Mouse (Mus musculus) liver, embryonic 16.5 days (tissue): ENCODE measurements around the gene Gtf2ird2. TPM values are rescaled to one million over a fixed set of nuclear protein-coding genes. Genes with fewer than 3 reads are reported as not detected.
A peak's percentile ranks its signal among the peaks of the same experiment; 100 is the strongest.

ENCODE experiments used
- ATAC-seq: fragments of 200-750 bp; cut with Nextera tagmentation; 2 replicates; pipeline ENCODE4 v1.8.0; 2017; ENCODE audit warnings: low read depth, mild to moderate bottlenecking, moderate number of reproducible peaks, moderate library complexity
- H3K27ac ChIP-seq: fragments of 300-500 bp; sonication (generic); 2 replicates; pipeline ENCODE4 v1.5.1; 2014; ENCODE audit warnings: mild to moderate bottlenecking, low read length
- H3K27me3 ChIP-seq: fragments of 300-500 bp; sonication (generic); 2 replicates; pipeline ENCODE4 v1.6.1; 2014; ENCODE audit warnings: low read depth, low read length, mixed read lengths; ENCODE audit not compliant: control insufficient read depth, insufficient read depth
- H3K36me3 ChIP-seq: fragments of 300-500 bp; sonication (generic); 2 replicates; pipeline ENCODE4 v1.6.1; 2014; ENCODE audit warnings: mild to moderate bottlenecking; ENCODE audit not compliant: control insufficient read depth, insufficient read depth
- H3K4me1 ChIP-seq: fragments of 300-500 bp; sonication (generic); 2 replicates; pipeline ENCODE4 v1.6.1; 2014; ENCODE audit warnings: low read depth, low read length, mixed read lengths; ENCODE audit not compliant: control insufficient read depth
- H3K4me2 ChIP-seq: fragments of 300-500 bp; sonication (generic); 2 replicates; pipeline ENCODE4 v1.6.1; 2014; ENCODE audit warnings: low read depth, low read length, mixed read lengths
- H3K4me3 ChIP-seq: fragments of 300-500 bp; sonication (generic); 2 replicates; pipeline ENCODE4 v1.5.1; 2014; ENCODE audit warnings: low read depth, mild to moderate bottlenecking, low read length
- H3K9ac ChIP-seq: fragments of 300-500 bp; sonication (generic); 2 replicates; pipeline ENCODE4 v1.6.1; 2014; ENCODE audit warnings: low read depth, low read length
- H3K9me3 ChIP-seq: fragments of 300-500 bp; sonication (generic); replicated peaks from 2 replicates; pipeline ENCODE4 v1.6.1; 2016; ENCODE audit warnings: low read length; ENCODE audit not compliant: control insufficient read depth
- WGBS: fragments of 180-500 bp; shearing (Covaris S2); extraction: QIAGEN DNeasy Blood & Tissue Kit; methylation state at CpG from one replicate; pipeline ENCODE4 v1.1.7; 2014; ENCODE audit not compliant: insufficient replicate concordance; 5-methylcytosine and 5-hydroxymethylcytosine counted together
- polyA plus RNA-seq: library from polyadenylated mRNA; unstranded; fragments of >200 nt; fragmentation: Nextera tagmentation; extraction: Ambion mirVana; gene quantifications from 2 replicates; pipeline ENCODE4 v1.2.1, GENCODE M21; 2015

Gene Gtf2ird2
- polyA plus RNA-seq, 1 experiment from 2014 or later: 1.8 TPM

GRCm38 (mm10) chr5:134193664-134194063 is 9.8 kb downstream of the Gtf2ird2 start:
- no peaks in the 10 kb centered on the region for H3K27me3 ChIP-seq
- H3K4me3 ChIP-seq: no peak overlapping the region
- H3K36me3 ChIP-seq: no peaks in the 10 kb centered on the region
- WGBS: 72% methylated on average over 8 of the region's 8 CpGs
- no peaks in the 10 kb centered on the region for H3K4me1 ChIP-seq
- no peak for ATAC-seq
- H3K9ac ChIP-seq: no peak overlapping the region
- no peaks in the 10 kb centered on the region for H3K9me3 ChIP-seq
- H3K27ac ChIP-seq: no peak overlapping the region
- no peak overlapping the region for H3K4me2 ChIP-seq

GRCm38 (mm10) chr5:134206721-134207120 is 22.9 kb downstream of the Gtf2ird2 start:
- no peak overlapping the region for H3K4me2 ChIP-seq

GRCm38 (mm10) chr5:134209931-134210554 is 26.2 kb downstream of the Gtf2ird2 start:
- Histone ChIP-seq H3K4me1 (peaks cover 10% of the 10 kb centered on the region), H3K27me3 (no peaks in the 10 kb centered on the region), H3K9ac (no peak overlapping the region), H3K36me3 (no peaks in the 10 kb centered on the region), H3K4me3 (no peak overlapping the region), H3K27ac (peak overlapping the region; percentile 61), H3K9me3 (no peaks in the 10 kb centered on the region), H3K4me2 (no peak overlapping the region)
- WGBS: 36% methylated on average over 11 of the region's 11 CpGs
- peak; percentile 81 for ATAC-seq

More at GRCm38 (mm10) chr5:134206721-134207120, 22.9 kb downstream of the Gtf2ird2 start:
- WGBS: 40% methylated on average over 10 of the region's 10 CpGs
- Histone ChIP-seq H3K9ac (no peak overlapping the region), H3K4me3 (no peak overlapping the region), H3K27ac (no peak overlapping the region), H3K36me3 (no peaks in the 10 kb centered on the region), H3K4me1 (peaks cover 10% of the 10 kb centered on the region), H3K27me3 (no peaks in the 10 kb centered on the region), H3K9me3 (no peaks in the 10 kb centered on the region)
- ATAC-seq: no peak

GRCm38 (mm10) chr5:134214021-134214806 is 30.4 kb downstream of the Gtf2ird2 start:
- H3K9ac ChIP-seq: no peak overlapping the region
- H3K4me3 ChIP-seq: no peak overlapping the region
- peaks cover 10% of the 10 kb centered on the region for H3K4me1 ChIP-seq
- no peaks in the 10 kb centered on the region for H3K9me3 ChIP-seq
- WGBS: 24% methylated on average over 12 of the region's 12 CpGs
- H3K4me2 ChIP-seq: no peak overlapping the region
- no peak for ATAC-seq
- peak overlapping the region; percentile 22; the same call in 1 of the 2 replicates for H3K27ac ChIP-seq
- no peaks in the 10 kb centered on the region for H3K27me3 ChIP-seq
- no peaks in the 10 kb centered on the region for H3K36me3 ChIP-seq

GRCm38 (mm10) chr5:134217900-134218299 is 34.1 kb downstream of the Gtf2ird2 start:
- no peak overlapping the region for H3K27ac ChIP-seq
- no peaks in the 10 kb centered on the region for H3K9me3 ChIP-seq
- no peak overlapping the region for H3K4me3 ChIP-seq
- WGBS: 68% methylated on average over 7 of the region's 7 CpGs
- H3K4me1 ChIP-seq: peaks cover 5% of the 10 kb centered on the region
- no peak overlapping the region for H3K9ac ChIP-seq
- ATAC-seq: no peak
- H3K27me3 ChIP-seq: peaks cover 6% of the 10 kb centered on the region
- H3K36me3 ChIP-seq: no peaks in the 10 kb centered on the region
- no peak overlapping the region for H3K4me2 ChIP-seq

GRCm38 (mm10) chr5:134221278-134221677 is 37.5 kb downstream of the Gtf2ird2 start:
- ATAC-seq: no peak
- no peaks in the 10 kb centered on the region for H3K36me3 ChIP-seq
- no peak overlapping the region for H3K4me3 ChIP-seq
- H3K9ac ChIP-seq: no peak overlapping the region
- peaks cover 6% of the 10 kb centered on the region for H3K27me3 ChIP-seq
- H3K4me1 ChIP-seq: peaks cover 5% of the 10 kb centered on the region
- no peak overlapping the region for H3K4me2 ChIP-seq
- H3K9me3 ChIP-seq: no peaks in the 10 kb centered on the region
- no peak overlapping the region for H3K27ac ChIP-seq
- WGBS: 32% methylated on average over 4 of the region's 4 CpGs

GRCm38 (mm10) chr5:134221708-134222150 is 37.9 kb downstream of the Gtf2ird2 start:
- Histone ChIP-seq H3K9ac (no peak overlapping the region), H3K4me3 (peak overlapping the region; percentile 13; the same call in 1 of the 2 replicates)
- 12% methylated on average over 36 of the region's 36 CpGs for WGBS

GRCm38 (mm10) chr5:134225110-134225901 is 41.5 kb downstream of the Gtf2ird2 start:
- Histone ChIP-seq H3K9me3 (no peaks in the 10 kb centered on the region), H3K9ac (no peak overlapping the region), H3K4me3 (no peak overlapping the region; the same call in 1 of the 2 replicates), H3K4me1 (peaks cover 5% of the 10 kb centered on the region), H3K4me2 (no peak overlapping the region), H3K27me3 (peaks cover 6% of the 10 kb centered on the region), H3K27ac (no peak overlapping the region), H3K36me3 (no peaks in the 10 kb centered on the region)
- WGBS: 50% methylated on average over 30 of the region's 30 CpGs
- ATAC-seq: no peak

More at GRCm38 (mm10) chr5:134221708-134222150, 37.9 kb downstream of the Gtf2ird2 start:
- ATAC-seq: 0 out of 2 replicates have a peak, but pooled peaks have one; percentile 15
- Histone ChIP-seq H3K4me1 (peaks cover 5% of the 10 kb centered on the region), H3K9me3 (no peaks in the 10 kb centered on the region), H3K27ac (no peak overlapping the region), H3K4me2 (peak overlapping the region; percentile 45), H3K27me3 (peaks cover 6% of the 10 kb centered on the region), H3K36me3 (no peaks in the 10 kb centered on the region)
